Mouse (Mus musculus): ENCODE measurements at regions not wholly inside any gene's neighbourhood (a gene's known extent, or its start where the extent isn't known, plus 50 kb on each side); places are given as distances from the start of the nearest gene placed in this dataset.

GRCm38 (mm10) chr5:111790527-111790926, 56.8 kb downstream of the Gm26897 start:
- TF ChIP-seq CTCF (IDR thresholded peaks at IDR 0.05; ENCODE audit: low read depth) (no peak), EP300 (IDR thresholded peaks at IDR 0.05; ENCODE audit: low read depth) (no peak)

Data from liver, postnatal 0 days (tissue).